Mouse (Mus musculus) MEL-GATA-1-ER (cell line): ENCODE results near the gene H2-K1.
"Not testable (repeated sequence)": the region's sequence is repeated elsewhere in the genome, so short reads cannot be mapped to it uniquely, and the experiment has no call there.

ENCODE experiments used
- DNase-seq: peaks from one replicate; pipeline ENCODE4 v3.0.0-alpha.2; 2012; ENCODE audit warnings: low read depth; ENCODE audit errors: extremely low read depth

Gene H2-K1

GRCm38 (mm10) chr17:33954646-33955554, 45.2 kb downstream of the H2-K1 start:
- DNase-seq, result no peak

DNA sequence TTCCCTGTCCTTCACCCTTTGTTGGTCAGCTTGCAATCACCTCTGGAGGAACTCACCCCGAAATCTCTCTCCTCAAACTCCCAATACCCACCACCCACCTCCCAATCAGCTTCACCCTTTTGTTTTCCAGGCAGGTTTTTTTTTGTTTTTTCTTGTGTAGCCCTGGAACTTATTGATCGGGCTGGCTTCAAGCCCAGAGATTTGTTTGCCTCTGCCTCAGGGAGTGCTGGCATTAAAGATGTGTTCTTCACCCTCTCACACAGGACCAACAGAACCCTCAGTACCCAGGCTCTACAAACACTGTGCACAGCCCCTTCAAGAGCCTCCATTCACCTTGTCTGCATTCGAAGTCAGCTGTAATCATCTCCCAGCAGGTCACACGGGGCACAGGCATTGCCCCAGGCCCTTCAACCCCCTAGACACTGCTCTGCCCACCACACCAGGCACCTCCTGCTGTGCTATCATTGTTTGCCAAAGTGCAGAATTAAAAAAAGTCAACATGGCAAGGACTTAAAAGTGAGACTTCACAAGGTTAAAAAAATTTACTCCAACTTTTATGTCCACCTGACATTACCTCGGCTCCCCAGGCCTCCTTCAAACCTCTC, 46.1 kb downstream of the H2-K1 start:
- DNase-seq, result no peak

DNA sequence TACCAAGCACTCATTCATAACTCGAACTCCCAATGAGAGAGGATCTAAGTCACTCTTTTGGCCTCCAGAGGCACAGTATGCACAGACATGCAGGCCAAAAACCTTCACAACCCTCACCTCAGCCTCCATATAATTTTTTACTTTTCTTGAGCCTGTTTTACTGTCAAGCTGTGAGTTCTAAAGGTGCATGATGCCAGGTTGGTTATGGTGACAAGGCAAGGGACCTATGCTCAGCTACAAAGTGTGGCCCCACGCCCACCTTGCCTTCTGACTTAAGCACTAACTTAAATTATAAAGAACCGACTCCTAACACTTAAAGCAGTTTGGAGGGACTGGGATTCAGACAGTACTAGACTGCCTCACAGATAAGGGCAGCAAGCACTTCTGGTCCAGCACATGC, 46.8 kb downstream of the H2-K1 start:
- no peak for DNase-seq

- no peak for DNase-seq
Measured at GRCm38 (mm10) chr17:33952879-33953278, 47.3 kb downstream of the H2-K1 start.

DNA sequence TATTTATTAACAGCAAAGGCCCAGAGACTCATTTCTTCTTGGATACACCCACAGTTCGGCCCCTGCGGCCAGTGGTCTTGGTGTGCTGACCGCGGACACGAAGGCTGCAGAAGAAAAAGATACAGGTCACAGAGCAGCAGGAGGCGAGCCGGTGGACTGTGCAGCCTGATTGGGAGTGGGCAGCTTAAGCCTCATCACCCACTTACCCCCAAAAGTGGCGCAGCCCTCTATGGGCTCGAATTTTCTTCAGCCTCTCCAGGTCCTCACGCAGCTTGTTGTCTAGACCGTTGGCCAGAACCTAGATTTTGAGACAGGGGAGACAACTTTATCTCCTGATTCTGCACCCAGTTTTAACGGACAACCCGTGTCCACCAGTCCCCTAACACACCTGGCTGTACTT, 48.1 kb downstream of the H2-K1 start:
- not testable (repeated sequence) for DNase-seq

DNA sequence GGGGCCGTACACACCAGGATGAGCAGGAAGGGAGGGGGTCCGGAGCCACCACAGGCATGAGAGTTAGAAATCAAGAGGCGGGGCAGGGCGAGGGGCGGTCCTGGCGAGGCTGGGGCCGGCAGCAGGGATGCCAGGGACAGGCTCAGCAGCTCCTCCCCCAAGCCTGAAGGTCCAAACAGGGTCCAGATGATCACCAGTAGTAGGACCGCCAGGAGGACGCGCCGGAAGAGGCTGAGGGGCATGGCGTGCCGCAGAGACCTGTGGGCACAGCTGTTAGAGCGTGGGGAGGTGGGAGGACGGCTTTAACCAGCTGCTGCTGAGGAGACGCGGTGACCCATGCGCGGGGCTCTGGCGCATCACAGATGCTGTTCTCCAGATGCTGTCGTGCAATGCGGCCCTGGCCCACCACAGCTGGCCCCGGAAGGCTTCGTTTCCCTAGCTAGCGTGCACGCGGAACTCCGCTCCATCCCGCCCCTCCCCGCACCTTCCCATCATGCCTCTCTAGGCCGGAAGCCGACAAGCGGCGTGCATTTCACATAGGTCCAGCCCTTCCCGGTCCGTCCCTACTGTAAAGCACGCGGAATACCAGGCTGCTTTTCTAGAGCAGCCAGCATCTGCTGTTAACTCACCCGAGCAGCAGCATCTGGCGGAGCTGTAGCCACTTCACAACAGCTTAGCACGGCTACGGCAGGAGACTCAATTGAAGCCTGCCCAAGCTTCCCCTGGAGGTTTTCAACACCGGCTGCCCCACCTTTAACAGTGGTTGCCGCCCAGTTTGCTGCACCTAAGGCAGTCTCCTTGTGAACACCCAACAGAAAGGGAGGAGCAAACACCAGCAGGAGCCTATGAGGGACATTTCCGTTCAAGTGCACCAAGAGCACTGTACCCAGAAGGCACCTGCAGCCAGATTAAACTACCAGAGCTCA, 48.9 kb downstream of the H2-K1 start, which contains the start of gene B3galt4:
Gene B3galt4, minus strand, starts transcription at position 468 of the 926 bp plus-strand sequence.
- DNase-seq, result peak; percentile 89

DNA sequence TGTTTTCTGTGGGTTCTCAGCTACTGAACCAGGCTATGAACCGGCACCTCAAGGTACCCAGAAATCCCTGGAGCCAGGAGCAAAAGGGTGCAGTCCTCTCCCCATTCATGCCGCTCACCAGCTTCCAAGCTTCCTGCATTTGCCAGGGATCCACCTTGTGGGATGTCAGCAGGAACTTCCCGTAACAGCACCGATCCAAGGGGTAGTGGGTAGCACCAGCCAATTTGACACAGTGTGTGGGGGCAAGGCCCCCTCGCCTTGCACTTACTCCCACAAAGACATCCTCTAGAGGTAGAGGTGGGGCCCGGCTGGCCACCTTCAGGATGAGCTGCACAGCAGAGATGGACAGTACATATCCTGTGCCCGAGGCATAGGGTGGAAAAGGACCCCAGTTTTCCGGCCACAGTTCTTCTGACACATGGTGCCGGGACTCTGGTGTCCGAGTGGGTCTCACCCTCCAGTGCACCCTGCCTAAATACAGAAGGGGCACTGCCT, 50.0 kb downstream of the H2-K1 start:
- DNase-seq, result no peak

- no peak for DNase-seq
Measured at GRCm38 (mm10) chr17:33948905-33949537, 51.1 kb downstream of the H2-K1 start.

DNA sequence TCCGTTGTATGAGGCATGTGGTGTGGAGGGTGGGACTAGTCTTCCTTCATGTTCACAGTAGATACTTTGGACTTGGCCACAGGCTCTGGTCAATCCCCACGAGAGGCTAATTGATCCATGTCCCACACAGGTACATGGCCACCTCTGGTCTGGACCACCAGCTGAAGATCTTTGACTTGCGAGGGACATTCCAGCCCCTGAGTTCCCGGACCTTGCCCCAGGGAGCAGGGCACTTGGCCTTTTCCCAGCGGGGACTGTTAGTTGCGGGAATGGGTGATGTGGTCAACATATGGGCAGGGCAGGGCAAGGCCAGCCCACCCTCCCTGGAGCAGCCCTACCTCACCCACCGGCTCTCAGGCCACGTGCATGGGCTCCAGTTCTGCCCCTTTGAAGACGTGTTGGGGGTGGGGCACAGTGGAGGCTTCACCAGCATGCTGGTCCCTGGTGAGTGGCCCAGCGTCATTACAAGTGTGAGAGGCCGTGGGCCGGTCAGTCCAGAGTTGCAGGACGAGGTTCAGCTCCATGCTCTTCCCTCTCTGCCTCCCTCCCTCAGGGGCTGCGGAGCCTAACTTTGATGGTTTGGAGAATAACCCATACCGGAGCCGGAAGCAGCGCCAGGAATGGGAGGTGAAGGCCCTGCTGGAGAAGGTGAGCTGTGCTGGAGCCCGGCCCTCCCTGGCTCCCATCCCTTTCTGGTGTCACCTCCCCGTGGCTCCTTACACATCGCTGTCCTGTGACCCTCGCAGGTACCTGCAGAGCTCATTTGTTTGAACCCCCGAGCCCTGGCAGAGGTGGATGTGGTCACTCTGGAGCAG, 51.9 kb downstream of the H2-K1 start:
- no peak for DNase-seq

- DNase-seq, result no peak
Measured at GRCm38 (mm10) chr17:33947430-33948089, 52.6 kb downstream of the H2-K1 start.
